Mouse (Mus musculus): ENCODE measurements around the gene Nkx2-5. TPM values are rescaled to one million over a fixed set of nuclear protein-coding genes. Genes with fewer than 3 reads are reported as not detected.

Gene Nkx2-5
- total RNA-seq, 2 experiments from 2014 or later = not detected

DNA sequence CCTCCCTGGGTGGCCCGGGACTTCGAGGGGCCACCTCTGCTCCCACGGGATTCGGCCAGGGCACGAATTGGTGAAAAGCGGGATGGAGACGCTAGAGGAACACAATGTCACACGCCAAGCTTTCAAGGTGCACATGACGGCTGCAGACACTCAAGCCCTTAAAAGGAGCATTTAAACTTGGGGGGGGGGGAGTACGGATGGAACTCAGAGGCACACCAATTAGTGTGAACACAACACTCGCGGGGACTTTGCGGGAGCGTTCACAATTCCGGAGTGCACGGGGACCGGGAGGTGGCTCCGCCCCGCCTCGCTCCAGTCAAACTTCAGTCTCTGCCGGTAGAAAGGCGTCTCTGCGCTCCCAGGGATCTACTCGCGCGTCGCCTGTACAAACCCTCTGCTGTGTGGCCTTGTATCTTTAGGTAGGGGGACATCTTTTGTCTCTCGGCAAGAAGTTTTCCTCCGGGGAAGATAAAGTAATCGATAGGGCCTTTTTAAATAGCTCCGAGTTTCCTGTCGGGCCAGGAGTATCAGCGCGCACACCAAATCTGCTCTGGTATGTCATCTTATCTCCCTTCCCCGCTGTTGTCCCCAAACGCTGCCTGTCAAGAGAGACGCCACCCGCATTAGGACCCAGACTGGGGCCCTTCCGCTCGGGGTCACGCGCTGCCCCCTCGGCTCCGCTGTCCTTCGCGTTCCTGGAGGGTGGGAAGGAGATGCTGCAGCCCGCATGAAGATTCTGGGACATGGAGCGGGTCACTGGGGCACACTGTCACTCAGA, 5.7 kb upstream of the Nkx2-5 start:
- DNase-seq (ENCODE audit: low spot score in 2 of 2) = no peak

DNA sequence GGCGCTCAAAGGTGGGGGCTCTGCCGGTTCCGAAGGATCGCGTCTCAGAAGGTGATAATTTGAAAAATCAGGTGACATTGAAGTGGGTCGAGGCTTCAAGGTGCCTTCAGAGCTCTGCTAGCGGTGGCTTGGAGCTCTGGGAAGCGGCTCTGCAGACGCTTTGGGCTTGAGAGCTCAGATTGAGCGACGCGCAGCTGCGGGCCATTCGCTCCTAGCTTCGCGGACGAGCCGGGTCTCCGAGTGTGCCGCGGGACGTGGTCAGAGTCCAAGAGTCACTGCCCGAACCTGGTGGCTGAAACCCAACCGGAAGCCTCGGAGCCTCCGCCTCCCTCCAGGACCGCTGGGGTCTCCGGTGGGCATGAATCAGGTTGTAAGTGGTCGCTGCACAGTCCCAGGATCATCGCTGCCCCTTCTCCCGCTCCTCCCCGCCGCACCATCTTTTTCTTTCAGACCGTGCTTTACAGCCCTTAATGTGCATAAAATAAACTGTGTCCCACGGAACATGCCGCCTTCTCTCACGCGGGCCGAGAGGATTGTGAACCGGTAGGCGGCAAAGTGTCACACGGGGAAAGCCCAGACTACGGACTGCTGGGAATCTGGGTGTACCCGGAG, 5.0 kb upstream of the Nkx2-5 start:
- DNase-seq (ENCODE audit: low spot score in 2 of 2) = peak in 1 of 2 experiments; percentile 13

DNA sequence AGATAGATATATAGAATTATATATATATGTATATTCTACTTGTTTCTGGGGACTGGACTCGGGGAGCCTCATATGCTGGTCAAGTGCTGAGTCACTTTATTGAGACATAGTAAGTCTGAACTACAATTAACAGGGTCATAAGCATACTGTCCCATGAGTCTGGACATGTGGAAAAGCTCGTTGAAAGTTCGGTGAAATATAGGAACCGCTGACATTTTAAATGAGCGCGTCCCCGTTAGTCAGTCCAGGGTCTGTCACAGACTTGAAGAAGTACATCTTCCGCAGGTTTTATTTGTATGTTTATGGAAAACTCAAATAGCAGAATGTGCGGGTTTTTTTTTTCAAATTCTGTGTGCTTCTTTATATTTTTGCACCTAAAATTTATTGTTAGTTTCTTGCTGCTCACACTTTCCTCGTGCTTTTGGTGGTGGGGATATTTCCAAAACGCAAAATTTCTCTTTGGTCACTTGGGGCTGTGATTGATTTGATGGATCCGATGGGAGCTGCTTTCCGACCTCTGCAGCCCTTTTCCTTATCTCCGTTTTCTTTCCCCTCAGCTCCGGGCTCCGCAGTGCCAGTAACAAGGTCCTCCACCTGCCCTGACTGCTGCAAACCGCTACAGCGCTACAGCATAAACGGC, 4.4 kb upstream of the Nkx2-5 start:
- no peak for DNase-seq (ENCODE audit: low spot score in 2 of 2)

DNA sequence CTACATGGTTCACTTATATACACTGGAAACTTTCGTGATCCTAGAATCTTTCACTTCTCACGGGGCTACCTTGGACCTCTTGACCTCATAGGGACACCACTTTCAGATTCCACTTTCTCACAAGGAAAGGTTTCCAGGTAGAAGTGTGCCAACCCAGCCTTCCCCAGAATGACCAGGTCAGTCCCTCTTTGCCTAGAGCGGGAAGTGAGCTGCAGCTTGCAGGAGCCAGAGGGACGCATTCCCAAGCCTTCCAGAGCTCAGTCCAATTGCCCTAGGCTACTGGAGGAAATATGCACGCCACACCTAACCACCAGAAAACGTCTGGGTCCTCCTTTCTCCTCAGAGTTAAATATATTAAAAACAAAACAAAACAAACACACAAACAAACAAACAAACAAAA, 3.4 kb upstream of the Nkx2-5 start:
- DNase-seq (ENCODE audit: low spot score in 2 of 2) = no peak

DNA sequence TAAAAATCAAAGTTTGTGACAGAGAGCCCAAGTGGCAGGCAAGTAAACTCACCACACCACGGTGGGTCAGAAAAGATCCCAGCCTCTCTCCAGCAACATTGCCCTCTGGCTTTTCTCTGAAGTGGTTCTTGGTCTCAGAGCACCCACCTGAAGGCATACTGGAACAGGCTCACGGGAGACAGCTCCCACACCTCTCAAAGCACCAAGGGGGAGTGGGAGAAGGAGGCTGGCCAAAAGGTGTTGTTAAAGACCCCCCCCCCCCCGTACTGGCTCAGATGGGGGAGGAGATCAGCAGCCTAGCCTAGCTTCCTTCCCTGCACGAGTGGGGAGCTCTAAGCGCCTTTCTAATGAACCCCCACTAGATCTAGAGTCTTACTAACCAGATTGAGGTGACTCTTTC, 3.0 kb upstream of the Nkx2-5 start:
- no peak for DNase-seq (ENCODE audit: low spot score in 2 of 2)

DNA sequence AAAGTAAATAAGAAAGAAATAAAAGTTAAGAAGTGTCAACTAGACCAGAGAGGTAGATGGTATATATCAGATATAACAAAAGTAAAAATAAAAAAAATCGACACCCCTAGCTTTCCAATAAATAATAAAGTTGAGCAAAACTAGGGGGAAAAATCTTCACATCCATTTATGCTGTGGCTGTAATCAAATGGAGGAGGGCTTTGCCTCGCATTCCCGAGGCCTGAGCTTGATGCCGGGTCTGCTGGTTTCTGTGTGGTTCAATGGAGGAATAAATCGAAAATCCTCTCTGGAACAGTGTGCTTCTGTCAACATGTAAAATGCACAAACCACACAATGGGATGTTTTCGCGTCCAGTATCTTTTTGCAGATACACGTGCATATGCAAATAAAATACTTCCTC, 1.6 kb upstream of the Nkx2-5 start:
- no peak for DNase-seq (ENCODE audit: low spot score in 2 of 2)

DNA sequence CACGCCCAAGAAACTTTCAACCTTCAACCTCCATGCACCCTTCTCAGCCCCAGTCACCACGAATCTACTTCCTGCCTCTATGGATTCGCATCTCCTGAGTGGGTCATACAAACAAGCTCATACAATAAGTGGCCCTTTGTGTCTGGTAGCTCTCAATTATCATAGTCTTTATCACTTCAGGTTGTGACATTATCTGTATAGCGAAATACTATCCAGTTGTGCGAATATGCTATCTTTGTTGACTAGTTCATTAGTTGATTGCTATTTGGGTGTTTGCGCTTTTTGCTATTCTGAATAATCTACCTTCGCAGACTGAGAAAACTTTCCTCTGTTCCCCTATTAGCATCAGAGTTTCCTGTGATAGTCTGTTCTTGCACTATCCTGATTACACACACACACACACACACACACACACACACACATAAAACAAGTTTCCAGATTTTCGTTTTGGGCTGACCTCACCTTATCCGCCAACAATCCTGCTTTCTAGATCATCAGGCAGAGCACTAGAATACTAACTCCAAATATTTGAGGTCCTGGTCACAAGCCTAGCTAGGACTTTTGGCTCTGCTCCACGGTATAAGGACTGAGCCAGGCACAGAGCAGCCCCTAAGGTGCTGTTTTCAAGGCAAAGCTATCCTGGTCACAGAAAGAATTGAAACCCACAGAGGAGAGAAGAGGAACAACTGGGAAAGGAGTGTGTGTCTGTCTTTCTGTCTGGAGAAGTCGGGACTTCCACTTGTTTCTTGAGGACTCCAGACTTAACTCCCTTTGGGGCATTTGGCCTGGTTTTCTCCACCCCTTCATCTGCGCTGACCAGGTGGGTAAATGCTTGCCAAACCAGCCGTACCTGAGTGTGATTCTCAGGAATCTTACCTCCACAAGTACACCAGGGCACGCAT, 591 bp upstream of the Nkx2-5 start:
- no peak for DNase-seq (ENCODE audit: low spot score in 2 of 2)

DNA sequence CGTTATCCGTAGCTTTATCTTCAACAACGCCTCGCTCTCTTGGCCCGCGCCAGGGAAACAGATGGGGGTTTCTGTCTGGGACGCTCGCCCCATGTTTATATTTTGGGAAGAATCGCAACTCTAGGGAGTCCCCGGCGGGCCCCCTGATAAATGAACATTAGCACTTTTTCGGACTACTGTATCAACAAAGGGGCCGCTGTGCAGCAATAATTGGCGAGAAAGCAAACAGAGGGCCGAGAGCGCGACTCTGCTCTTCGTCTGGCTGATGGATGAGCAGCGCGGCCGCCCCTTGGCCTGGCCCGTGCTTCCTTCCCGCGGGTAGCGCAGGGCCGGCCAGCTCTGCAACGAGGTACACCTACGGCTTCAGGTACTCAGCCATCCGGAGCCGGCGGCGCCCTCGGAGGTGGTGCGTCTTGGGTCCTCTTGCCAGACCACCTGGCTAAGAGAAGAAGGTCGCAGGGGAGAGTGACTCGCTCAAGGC, 398 bp downstream of the Nkx2-5 start:
- no peak for DNase-seq (ENCODE audit: low spot score in 2 of 2)

DNA sequence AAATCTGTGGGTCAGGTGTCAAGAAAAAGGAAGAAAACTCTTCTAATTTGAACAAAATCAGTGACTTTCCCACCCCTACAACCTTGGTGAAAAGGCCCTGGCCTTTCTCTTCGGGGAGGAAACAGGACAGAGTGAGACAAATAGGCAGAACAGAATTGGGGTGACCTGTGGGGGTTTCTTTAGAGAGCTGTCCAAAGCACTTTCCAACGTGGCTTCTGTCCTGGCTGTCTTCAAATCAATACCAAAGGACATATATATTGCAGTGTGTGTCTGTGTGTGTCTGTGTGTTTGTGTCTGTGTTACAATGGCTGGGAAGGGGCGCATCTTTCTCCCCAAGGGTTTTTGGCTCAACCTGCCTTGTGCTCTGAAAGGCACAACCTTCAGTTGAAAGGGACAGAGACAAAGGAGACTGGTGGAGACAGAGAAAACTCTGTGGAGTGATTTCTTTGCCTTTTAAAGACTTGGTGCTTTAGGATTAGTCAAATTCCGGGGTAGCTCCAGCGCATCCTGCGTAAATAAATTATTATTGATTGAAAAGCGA, 1.0 kb downstream of the Nkx2-5 start:
- peak in 1 of 2 experiments; percentile 11 for DNase-seq (ENCODE audit: low spot score in 2 of 2)

DNA sequence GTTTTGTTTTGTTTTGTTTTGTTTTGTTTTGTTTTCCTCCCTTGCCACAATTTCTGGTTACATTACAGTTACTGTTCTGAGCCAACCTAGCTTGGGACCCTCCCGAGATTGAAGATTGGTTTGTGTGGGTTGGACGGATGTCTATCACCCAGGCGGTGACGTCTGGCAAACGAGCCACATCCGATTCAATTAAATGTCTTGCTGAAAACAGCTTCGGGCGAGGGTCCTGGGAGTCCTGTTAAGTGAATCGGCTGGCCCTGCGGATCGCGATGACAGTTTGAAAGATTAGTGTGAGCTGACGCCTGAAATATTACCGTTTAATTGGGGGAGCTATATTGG, 1.6 kb downstream of the Nkx2-5 start:
- peak in 1 of 2 experiments; percentile 12 for DNase-seq (ENCODE audit: low spot score in 2 of 2)

DNA sequence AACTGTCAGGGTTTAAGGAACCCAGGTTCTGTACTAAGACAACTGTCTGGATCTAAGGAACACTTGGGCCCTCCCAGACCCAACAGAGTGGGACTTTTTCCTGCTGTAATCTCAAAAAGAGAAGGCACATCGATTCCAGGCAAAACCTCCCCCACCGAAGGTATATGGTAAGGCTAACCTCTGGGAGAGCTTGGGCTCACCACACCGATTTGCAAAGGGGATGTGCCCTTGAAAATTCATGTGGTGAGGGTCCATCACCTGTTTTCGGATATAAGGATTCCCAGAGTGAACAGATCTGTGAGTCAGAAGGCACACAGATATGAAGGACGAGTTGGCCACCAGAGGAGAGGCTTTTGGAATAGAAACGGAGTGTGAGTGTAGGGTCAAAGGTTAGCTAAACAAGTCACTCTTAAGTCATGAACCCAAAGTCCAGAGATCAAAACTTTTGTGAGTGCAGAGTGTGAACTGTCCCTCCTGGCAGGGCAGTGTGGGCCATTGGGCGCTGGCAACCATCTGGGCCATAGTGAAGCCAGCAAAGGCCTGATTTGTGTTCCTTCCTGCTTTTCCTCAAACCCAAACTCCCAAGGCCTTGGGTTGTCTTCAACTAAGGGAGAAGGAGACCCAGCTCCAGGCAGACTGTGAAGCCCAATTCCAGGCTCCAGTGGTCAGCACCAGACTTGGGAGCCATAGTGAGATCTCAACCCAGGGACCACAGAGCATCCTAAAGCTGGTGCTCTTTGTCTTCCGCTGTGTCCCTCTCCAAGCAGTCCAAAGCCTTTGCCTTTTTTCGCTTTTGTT, 2.2 kb downstream of the Nkx2-5 start:
- no peak for DNase-seq (ENCODE audit: low spot score in 2 of 2)

DNA sequence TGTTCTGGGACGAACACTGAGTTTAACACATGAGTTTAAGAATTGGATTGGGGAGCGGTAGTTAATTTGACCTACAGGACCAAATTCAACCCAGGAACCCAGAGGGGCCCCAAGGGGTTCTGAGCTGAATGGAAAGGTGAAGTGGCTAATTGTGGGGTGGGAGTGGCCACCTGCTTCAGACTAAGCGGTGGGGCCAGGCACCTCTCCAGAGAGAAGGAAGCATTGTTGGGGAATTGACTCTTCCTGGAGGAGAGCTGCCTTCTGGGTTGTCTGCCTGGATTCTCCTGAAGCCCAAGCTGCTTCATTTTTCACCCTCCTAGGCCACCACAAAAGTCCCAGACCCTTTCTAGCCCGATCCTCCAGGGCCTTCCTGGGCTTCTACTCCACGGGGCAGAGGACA, 2.8 kb downstream of the Nkx2-5 start:
- no peak for DNase-seq (ENCODE audit: low spot score in 2 of 2)

DNA sequence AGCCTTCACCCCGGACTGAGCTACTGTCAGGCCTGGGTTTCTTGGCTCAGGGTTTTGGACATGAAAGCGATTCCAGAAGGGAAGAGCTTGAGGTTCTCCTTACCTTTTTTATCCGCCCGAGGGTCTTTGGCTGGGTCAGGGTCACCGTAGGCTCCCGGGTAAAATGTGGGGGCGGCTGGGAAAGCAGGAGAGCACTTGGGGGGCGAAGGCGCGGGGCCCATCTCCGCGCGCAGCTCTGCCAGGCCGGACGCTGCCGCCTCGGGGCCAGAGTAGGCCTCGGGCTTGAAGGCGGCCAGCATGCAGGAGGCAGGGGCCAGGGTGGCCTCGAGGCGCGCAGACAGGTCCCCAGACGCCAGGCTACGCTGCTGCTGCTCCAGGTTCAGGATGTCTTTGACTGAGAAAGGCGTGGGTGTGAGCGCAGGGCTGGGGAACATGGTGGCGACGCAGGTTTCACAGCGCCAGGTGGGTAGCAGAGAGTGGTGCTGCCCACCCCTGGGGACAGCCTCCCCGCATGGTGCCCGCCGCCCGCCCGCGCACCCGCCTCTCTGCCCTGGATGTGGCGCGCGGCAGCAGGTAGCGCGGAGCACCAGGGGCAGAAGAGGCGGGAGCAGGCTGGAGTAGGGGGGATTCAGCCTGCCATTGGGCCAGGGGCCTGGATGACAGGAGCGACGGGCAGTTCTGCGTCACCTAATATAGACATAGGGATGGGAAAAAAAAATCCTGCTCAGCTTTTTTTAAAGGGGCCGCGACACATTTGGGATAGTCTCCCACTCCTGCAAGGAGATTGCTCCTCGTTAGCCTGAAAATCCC, 3.7 kb downstream of the Nkx2-5 start:
- no peak for DNase-seq (ENCODE audit: low spot score in 2 of 2)

DNA sequence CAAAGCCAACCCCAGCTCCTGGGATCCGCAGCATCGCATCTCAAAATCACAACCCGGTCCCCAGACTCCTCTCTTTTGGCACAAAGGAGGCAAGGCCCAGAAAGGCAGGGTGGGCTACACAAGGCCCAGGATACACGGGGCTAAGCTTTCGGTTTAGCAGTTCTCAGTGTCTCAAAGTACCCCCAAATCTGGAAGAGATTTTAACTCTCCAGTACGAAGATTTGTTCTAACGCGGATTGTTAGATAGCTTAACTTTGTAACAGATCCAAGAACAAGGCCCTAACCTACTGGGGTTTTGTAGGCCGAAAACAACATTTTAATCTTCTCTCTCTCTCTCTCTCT, 4.4 kb downstream of the Nkx2-5 start:
- no peak for DNase-seq (ENCODE audit: low spot score in 2 of 2)

DNA sequence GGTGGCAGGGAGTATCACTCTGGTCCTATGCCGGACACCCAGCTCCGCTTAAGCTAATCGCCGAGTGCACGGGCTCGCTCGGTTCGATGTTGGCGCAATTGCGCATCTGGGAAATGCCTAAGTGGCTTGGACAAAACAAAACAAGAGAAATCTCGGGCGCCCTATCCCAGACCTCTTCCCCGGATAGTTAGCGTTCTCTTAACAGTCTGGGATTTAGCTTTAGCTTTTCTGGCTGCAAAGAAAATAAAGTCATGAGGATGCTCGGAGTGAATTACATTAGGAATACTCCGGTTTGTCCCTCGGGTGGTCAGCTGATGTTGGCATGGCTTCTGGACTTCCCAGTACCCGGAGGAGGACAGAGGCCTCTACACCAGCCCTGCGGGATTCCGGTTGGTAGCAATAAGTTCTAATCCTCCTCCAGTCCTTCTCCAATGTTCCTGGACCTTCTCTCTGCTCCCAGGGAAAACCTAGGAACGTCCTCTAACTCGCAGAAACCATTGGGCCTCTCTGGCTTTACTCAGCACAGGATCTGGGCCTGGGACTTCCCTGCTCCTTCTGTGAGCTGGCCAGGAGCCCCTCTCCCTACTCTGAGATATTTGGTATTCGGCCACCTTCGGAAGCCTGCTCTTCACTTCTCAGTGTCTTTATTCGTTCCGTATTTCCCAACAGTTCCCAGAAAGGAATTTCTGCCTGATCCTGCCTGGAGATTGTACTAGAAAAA, 4.9 kb downstream of the Nkx2-5 start:
- no peak for DNase-seq (ENCODE audit: low spot score in 2 of 2)

DNA sequence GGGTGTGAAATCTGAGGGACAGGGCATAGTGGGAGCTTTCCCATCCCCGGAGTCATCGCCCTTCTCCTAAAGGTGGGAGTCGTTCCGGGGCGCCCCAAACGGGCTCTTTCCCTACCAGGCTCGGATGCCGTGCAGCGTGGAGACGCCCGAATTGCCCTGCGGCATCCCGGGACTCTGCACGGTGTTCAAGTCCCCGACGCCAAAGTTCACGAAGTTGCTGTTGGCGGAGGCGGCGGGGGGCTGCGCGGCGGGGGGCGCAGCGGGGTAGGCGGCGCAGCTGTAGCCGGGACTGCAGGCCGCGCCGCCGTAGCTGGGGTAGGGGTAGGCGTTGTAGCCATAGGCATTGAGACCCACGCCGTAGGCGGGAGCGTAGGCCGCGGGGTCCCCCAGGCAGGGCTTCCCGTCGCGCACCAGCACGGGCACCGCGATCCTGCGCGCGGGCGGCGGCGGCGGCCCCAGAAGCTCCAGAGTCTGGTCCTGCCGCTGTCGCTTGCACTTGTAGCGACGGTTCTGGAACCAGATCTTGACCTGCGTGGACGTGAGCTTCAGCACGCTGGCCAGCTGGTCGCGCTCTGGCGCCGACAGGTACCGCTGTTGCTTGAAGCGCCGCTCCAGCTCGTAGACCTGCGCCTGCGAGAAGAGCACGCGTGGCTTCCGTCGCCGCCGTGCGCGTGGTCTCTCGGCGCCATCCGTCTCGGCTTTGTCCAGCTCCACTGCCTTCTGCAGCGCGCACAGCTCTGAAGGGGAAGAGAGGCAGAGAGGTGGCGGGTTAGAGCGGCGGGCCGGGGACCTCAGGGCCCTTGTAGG, 5.7 kb downstream of the Nkx2-5 start:
- no peak for DNase-seq (ENCODE audit: low spot score in 2 of 2)

DNA sequence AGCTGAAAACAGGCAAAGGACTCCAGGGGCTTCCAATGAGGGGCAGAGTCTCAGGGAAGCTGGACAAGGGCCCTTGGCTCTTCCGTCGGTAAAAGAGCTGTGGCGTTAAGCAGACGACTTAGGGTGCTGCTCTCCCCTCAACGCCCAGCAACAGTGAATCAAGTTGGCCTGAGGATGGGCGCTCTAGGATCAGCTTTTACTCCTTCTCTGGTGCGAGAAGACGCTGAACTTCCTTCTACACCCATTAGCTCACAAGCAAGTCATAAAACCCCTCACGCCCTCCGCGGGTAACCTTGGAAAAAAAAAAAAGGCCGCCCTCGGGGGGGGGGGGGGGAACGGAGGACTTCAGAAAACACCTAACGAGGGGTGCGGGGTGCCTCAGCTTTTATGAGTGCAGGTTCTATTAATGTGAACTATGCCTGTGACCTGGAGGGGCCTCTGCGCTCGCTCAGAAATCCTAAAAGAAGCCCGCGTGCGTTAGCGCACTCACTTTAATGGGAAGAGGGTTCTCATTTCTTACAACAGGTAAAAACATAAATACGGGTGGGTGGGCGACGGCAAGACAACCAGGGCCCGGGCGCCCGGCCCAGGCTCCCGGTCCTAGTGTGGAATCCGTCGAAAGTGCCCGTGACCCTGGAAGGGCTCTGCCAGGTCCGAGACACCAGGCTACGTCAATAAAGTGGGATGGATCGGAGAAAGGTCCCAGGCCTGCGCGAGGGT, 6.5 kb downstream of the Nkx2-5 start:
- DNase-seq (ENCODE audit: low spot score in 2 of 2) = no peak
